Mouse (Mus musculus) liver, embryonic 15.5 days (tissue): ENCODE data around the gene Atp6v0a1. TPM values are rescaled to one million over a fixed set of nuclear protein-coding genes. Genes with fewer than 3 reads are reported as not detected.
"Not testable (repeated sequence)": the region's sequence is repeated elsewhere in the genome, so short reads cannot be mapped to it uniquely, and the experiment has no call there.

Experiments used
- ATAC-seq: fragments of 200-750 bp; cut with Nextera tagmentation; 2 replicates; pipeline ENCODE4 v1.8.0; 2017; ENCODE audit warnings: moderate number of reproducible peaks, mild to moderate bottlenecking, moderate library complexity; ENCODE audit not compliant: insufficient read depth
- H3K27ac ChIP-seq: fragments of 300-500 bp; sonication (generic); replicated peaks from 2 replicates; pipeline ENCODE4 v1.5.1; 2015; ENCODE audit warnings: mild to moderate bottlenecking, inconsistent platforms
- H3K27me3 ChIP-seq: fragments of 300-500 bp; sonication (generic); 2 replicates; pipeline ENCODE4 v1.6.1; 2015; ENCODE audit warnings: mild to moderate bottlenecking, inconsistent platforms
- H3K36me3 ChIP-seq: fragments of 300-500 bp; sonication (generic); replicated peaks from 2 replicates; pipeline ENCODE4 v1.6.1; 2015; ENCODE audit warnings: moderate library complexity, mild to moderate bottlenecking, inconsistent platforms
- H3K4me1 ChIP-seq: fragments of 300-500 bp; sonication (generic); replicated peaks from 2 replicates; pipeline ENCODE4 v1.6.1; 2015; ENCODE audit warnings: inconsistent platforms
- H3K4me2 ChIP-seq: fragments of 300-500 bp; sonication (generic); 2 replicates; pipeline ENCODE4 v1.6.1; 2015; ENCODE audit warnings: moderate library complexity, mild to moderate bottlenecking, inconsistent platforms
- H3K4me3 ChIP-seq: fragments of 300-500 bp; sonication (generic); replicated peaks from 2 replicates; pipeline ENCODE4 v1.5.1; 2015; ENCODE audit warnings: mild to moderate bottlenecking, inconsistent platforms
- H3K9ac ChIP-seq: fragments of 300-500 bp; sonication (generic); 2 replicates; pipeline ENCODE4 v1.6.1; 2015; ENCODE audit warnings: moderate library complexity, mild to moderate bottlenecking, inconsistent platforms
- H3K9me3 ChIP-seq: fragments of 300-500 bp; sonication (generic); replicated peaks from 2 replicates; pipeline ENCODE4 v1.6.1; 2016; ENCODE audit warnings: inconsistent platforms
- whole genome bisulfite sequencing: fragments of 180-500 bp; shearing (Covaris S2); methylation state at CpG from one replicate; pipeline ENCODE4 v1.1.7; 2015; ENCODE audit warnings: mixed read lengths; ENCODE audit not compliant: insufficient replicate concordance; 5-methylcytosine and 5-hydroxymethylcytosine counted together
- polyA plus RNA-seq: library from polyadenylated mRNA; unstranded; fragments of >200 nt; fragmentation: Nextera tagmentation; extraction: Ambion mirVana; gene quantifications from 2 replicates; pipeline ENCODE4 v1.2.1, GENCODE M21; 2015

The Atp6v0a1 gene
- polyA plus RNA-seq, 1 experiment from 2014 or later: 45.3 TPM

DNA sequence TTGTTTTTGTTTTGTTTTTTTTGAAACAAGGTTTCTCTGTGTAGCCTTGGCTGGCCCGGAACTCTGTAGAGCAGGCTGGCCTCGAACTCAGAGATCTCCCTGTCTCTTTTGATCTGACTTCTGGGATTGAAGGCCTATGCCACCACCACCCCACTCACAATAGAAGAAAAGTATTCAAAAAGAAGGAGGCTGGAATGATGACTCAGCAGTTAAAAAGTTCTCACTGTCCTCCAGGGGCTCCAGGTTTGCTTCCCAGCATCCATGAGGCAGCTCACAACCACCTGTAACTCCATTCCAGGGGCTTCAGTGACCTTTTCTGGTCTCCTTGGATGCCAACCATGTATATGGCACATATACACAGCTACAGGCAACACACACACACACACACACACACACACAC lies 10.4 kb upstream of the Atp6v0a1 start:
- WGBS: 65% methylated on average over 2 of the region's 2 CpGs
- Histone ChIP-seq H3K4me3 (no peak overlapping the region), H3K4me2 (no peak overlapping the region), H3K9me3 (no peaks in the 10 kb centered on the region), H3K27me3 (peaks cover 40% of the 10 kb centered on the region), H3K9ac (no peak overlapping the region), H3K36me3 (no peaks in the 10 kb centered on the region), H3K4me1 (peaks cover 6% of the 10 kb centered on the region; the same call in 1 of the 2 replicates), H3K27ac (no peak overlapping the region)
- no peak for ATAC-seq

DNA sequence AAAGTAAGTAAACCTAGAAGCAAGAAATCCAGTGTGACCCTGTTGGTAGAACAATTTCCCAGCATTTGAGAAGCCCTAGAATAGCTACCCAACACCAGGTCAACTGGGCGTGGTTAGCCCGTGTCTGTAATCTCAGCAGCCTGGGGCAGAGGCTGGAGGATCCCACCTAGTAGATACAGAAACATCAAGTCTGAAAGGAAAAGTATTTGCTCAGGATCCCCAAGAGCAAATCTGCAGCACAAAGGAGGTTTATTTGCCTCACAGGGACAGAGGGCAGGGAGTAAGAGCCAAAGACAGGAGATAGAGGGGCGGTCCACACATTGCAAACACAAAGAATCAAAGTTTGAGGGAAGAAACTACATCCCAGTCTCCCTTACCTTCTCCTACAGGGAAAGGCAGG lies 10.0 kb upstream of the Atp6v0a1 start:
- Histone ChIP-seq H3K4me2 (no peak overlapping the region), H3K4me1 (peaks cover 4% of the 10 kb centered on the region; the same call in 1 of the 2 replicates), H3K27ac (no peak overlapping the region), H3K9me3 (no peaks in the 10 kb centered on the region), H3K9ac (no peak overlapping the region), H3K27me3 (peaks cover 40% of the 10 kb centered on the region), H3K4me3 (no peak overlapping the region), H3K36me3 (no peaks in the 10 kb centered on the region)
- no peak for ATAC-seq
- 56% methylated on average over 3 of the region's 3 CpGs for WGBS

DNA sequence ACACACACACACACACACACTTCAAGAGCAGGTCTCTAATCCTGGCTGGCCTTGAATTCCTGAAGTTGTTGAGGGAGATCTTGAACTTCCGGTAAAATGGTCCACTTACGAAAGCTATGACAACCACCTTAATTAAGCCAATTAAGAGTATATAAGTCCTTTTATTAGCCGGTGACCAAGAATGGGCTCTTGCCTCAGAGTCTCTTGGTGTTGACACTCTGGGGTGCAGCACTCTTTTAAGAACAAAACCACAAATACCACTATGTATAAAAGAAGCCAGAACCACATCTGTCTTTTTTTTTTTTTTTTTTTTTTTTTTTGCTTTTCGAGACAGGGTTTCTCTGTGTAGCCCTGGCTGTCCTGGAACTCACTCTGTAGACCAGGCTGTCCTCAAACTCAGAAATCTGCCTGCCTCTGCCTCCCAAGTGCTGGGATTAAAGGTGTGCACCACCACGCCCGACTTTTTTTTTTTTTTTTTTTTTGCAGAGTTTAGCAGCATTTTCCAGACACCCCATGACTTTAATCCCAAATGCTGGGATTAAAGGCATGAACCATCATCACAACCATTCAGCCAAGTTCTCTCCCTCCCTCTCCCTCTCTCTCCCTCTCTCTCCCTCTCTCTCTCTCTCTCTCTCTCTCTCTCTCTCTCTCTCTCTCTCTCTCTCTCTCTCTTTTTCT lies 7.2 kb upstream of the Atp6v0a1 start:
- H3K9me3 ChIP-seq, H3K36me3 ChIP-seq, ATAC-seq, H3K4me1 ChIP-seq, H3K4me2 ChIP-seq, H3K4me3 ChIP-seq, H3K9ac ChIP-seq, H3K27ac ChIP-seq: not testable (repeated sequence)
- peaks cover 43% of the 10 kb centered on the region for H3K27me3 ChIP-seq
- 52% methylated on average over 6 of the region's 6 CpGs for WGBS

DNA sequence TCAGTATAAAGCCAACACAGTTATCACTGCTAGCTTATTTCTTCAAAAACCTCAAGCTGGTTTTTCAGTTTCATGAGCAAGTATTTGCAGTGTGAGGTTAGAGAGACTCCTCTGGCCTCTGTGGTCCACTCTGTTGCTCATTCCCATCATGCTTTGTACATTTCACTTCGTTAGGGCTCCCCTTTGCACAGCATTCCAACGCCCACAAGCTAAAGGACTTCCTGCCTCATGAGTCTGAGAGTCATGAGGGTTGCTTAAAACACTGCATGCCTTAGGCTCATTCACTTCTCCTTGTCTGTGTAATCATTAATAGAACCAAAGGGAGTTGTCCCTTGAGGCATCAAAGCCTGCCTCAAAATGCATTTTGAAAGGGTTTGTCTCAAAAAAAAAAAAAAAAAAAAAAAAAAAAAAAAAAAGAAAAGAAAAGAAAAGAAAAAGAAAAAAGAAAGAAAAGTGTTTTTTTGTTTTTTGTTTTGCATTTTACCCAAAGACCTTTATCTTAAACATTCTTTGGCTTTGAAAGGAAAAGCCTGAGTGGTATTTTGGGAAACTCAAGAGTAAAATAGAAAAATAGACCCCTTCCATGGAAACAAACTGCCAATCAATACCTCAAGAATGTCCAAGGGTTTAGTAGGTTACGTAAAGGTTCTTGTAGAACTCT lies 6.1 kb upstream of the Atp6v0a1 start:
- no peak overlapping the region for H3K4me2 ChIP-seq
- ATAC-seq: no peak
- peaks cover 40% of the 10 kb centered on the region for H3K27me3 ChIP-seq
- no peaks in the 10 kb centered on the region for H3K9me3 ChIP-seq
- 30% methylated on average over 3 of the region's 3 CpGs for WGBS
- H3K4me1 ChIP-seq: peaks cover 10% of the 10 kb centered on the region
- no peak overlapping the region for H3K4me3 ChIP-seq
- H3K27ac ChIP-seq: no peak overlapping the region
- H3K36me3 ChIP-seq: no peaks in the 10 kb centered on the region
- H3K9ac ChIP-seq: no peak overlapping the region

- no peaks in the 10 kb centered on the region for H3K9me3 ChIP-seq
- peaks cover 19% of the 10 kb centered on the region for H3K36me3 ChIP-seq
- peaks cover 46% of the 10 kb centered on the region for H3K4me1 ChIP-seq
- ATAC-seq: no peak
- peak overlapping the region; percentile 85 for H3K4me3 ChIP-seq
- H3K27ac ChIP-seq: peak overlapping the region; percentile 82
- H3K27me3 ChIP-seq: peaks cover 8% of the 10 kb centered on the region
- peak overlapping the region; percentile 75 for H3K4me2 ChIP-seq
- peak overlapping the region; percentile 43; the same call in 1 of the 2 replicates for H3K9ac ChIP-seq
- 14% methylated on average over 14 of the region's 14 CpGs for WGBS
These were observed 826 bp upstream of the Atp6v0a1 start for GRCm38 (mm10) chr11:101008206-101009045.

DNA sequence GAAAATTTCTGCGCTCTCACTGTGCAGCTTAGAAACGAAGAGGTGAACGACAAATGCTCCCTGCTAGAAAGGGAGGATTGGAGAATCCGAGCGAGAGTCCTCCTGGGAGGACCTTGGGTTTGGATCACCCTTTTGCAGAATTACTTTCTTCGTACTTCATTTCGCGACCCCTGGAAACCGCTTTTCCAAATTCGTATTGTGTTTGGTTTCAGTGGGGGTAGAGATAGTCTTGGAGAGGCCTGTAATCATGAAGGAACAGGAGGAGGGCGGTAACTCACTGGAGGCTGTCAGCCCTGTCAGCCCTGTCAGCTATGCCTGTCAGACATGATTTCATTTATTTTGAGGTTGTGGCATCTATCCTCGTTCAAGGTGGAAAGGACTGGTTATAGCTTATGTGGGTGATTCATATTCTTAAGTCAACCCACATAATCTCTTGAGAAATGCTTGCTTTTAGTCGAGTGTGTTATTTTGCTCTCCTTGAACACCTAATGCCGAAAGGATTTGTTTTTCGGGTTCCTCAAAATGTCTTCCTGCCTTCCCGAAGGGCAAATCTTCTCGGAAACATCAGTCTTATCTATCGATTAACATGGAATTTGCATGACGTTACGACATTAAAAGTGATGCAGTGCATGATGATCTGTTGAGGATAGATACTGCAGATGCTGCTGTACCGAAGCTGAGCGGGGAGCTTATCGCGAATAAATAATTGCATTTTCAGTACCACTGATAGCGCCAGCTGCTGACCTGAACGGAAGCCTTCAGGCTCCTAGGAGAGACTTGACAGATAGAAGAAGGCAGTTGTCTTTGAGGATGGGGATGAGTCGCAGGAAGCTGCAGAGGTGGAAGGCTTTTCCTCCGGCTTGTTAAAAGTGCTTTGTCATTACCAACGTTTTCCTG lies 884 bp downstream of the Atp6v0a1 start:
- peak; percentile 87 for ATAC-seq
- Histone ChIP-seq H3K27ac (peak overlapping the region; percentile 99), H3K4me3 (peak overlapping the region; percentile 85), H3K36me3 (peaks cover 36% of the 10 kb centered on the region), H3K27me3 (peaks cover 8% of the 10 kb centered on the region), H3K9me3 (no peaks in the 10 kb centered on the region), H3K4me1 (peaks cover 53% of the 10 kb centered on the region), H3K9ac (peak overlapping the region; percentile 94), H3K4me2 (peak overlapping the region; percentile 75)
- WGBS: 1% methylated on average over 29 of the region's 29 CpGs

GRCm38 (mm10) chr11:101011641-101012040 lies 2.4 kb downstream of the Atp6v0a1 start:
- 80% methylated on average over 6 of the region's 6 CpGs for WGBS
- Histone ChIP-seq H3K27me3 (no peaks in the 10 kb centered on the region), H3K4me1 (peaks cover 56% of the 10 kb centered on the region), H3K4me2 (peak overlapping the region; percentile 75), H3K27ac (peak overlapping the region; percentile 99; the same call in 1 of the 2 replicates), H3K36me3 (peaks cover 50% of the 10 kb centered on the region), H3K4me3 (peak overlapping the region; percentile 85), H3K9me3 (no peaks in the 10 kb centered on the region), H3K9ac (peak overlapping the region; percentile 94; the same call in 1 of the 2 replicates)
- ATAC-seq: no peak

GRCm38 (mm10) chr11:101023371-101023770 lies 14.1 kb downstream of the Atp6v0a1 start:
- peaks cover 97% of the 10 kb centered on the region for H3K36me3 ChIP-seq
- H3K4me1 ChIP-seq: no peaks in the 10 kb centered on the region
- no peak overlapping the region for H3K27ac ChIP-seq
- no peaks in the 10 kb centered on the region for H3K9me3 ChIP-seq
- no peaks in the 10 kb centered on the region for H3K27me3 ChIP-seq
- 91% methylated on average over 12 of the region's 12 CpGs for WGBS
- no peak overlapping the region for H3K4me3 ChIP-seq
- no peak overlapping the region for H3K9ac ChIP-seq
- H3K4me2 ChIP-seq: no peak overlapping the region
- ATAC-seq: no peak

GRCm38 (mm10) chr11:101024001-101024400 lies 14.7 kb downstream of the Atp6v0a1 start:
- no peak overlapping the region for H3K4me3 ChIP-seq
- no peak overlapping the region for H3K4me2 ChIP-seq
- H3K36me3 ChIP-seq: peaks cover 97% of the 10 kb centered on the region
- 93% methylated on average over 4 of the region's 4 CpGs for WGBS
- H3K9ac ChIP-seq: no peak overlapping the region
- no peak for ATAC-seq
- H3K27ac ChIP-seq: no peak overlapping the region
- no peaks in the 10 kb centered on the region for H3K27me3 ChIP-seq
- H3K9me3 ChIP-seq: no peaks in the 10 kb centered on the region
- H3K4me1 ChIP-seq: no peaks in the 10 kb centered on the region

- no peaks in the 10 kb centered on the region for H3K27me3 ChIP-seq
- ATAC-seq: no peak
- H3K9ac ChIP-seq: no peak overlapping the region
- WGBS: 87% methylated on average over 11 of the region's 11 CpGs
- H3K9me3 ChIP-seq: no peaks in the 10 kb centered on the region
- H3K27ac ChIP-seq: no peak overlapping the region
- no peaks in the 10 kb centered on the region for H3K4me1 ChIP-seq
- H3K36me3 ChIP-seq: peaks cover 96% of the 10 kb centered on the region
- no peak overlapping the region for H3K4me2 ChIP-seq
- H3K4me3 ChIP-seq: no peak overlapping the region
These were observed 17.9 kb downstream of the Atp6v0a1 start for GRCm38 (mm10) chr11:101027121-101027520.
